Mouse (Mus musculus) ES-Bruce4 (cell line): ENCODE results near the gene Cd300ld4.

ENCODE experiments used
- CTCF ChIP-seq: IDR thresholded peaks from one replicate; pipeline ENCODE4 v1.8.1; 2011; ENCODE audit warnings: low read depth, low read length
- POLR2A ChIP-seq: IDR thresholded peaks from one replicate; pipeline ENCODE4 v1.8.1; 2011; ENCODE audit warnings: low read length; ENCODE audit not compliant: insufficient read depth

DNA sequence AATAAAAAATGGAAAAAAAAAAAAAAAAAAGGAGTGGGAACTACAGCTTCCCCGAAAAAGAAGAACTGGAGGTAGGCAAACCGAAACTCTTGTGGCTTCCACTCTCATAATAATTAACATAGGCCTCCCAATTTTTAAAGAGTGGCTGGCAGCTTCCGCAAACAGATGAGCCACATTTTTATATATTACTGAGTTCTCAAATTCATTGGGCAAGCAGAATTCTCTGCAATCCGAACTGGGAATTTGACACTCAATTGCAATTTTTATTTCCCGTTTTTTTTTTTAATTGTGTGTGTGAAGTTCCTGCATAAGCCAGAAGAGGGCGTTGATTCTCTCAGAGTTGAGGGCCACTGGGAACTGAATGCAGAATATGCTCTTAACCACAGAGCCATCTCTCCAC, 40.0 kb upstream of the Cd300ld4 start:
- TF ChIP-seq POLR2A (no peak), CTCF (no peak)
